Mouse (Mus musculus) thymus, adult 2 months (tissue): Measurements from ENCODE around the gene Nfrkb.

Source experiments
- CTCF ChIP-seq: fragments of 200-500 bp; IDR thresholded peaks from 2 replicates; pipeline ENCODE4 v1.5.1; 2012; ENCODE audit warnings: mild to moderate bottlenecking, control low read depth, low read length, moderate library complexity, borderline replicate concordance; ENCODE audit not compliant: control insufficient read depth, poor library complexity, insufficient read depth; ENCODE audit errors: extremely low read depth
- POLR2A ChIP-seq: fragments of 200-500 bp; IDR thresholded peaks from 2 replicates; pipeline ENCODE4 v1.6.1; 2012; ENCODE audit warnings: mild to moderate bottlenecking, low read length, control low read depth, moderate library complexity; ENCODE audit not compliant: control insufficient read depth, poor library complexity, insufficient read depth; ENCODE audit errors: extremely low read depth

DNA sequence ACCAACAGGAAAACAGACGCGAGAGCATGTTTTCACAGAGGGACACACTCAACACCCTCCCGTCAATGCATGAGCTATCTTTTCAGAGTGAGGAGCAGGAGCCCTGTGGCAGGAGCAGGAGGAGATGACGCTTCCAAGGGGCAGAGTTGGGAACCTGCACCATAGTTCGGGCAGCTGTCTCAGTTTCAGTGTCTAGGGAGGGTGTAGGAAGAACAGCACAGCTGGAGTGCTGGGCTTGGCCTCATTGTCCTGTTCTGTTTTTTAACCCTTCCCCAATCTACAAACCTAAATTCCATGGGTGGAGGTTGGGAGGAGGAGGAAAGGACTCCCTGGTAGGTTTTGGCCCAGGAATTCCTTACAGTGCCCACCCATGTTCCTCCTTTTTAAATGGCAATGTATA lies 52.8 kb downstream of the Nfrkb start:
- TF ChIP-seq CTCF (no peak), POLR2A (no peak)
